Mouse (Mus musculus): Measurements from ENCODE around the gene Myo9a. TPM values are rescaled to one million over a fixed set of nuclear protein-coding genes. Genes with fewer than 3 reads are reported as not detected.
"Not testable (repeated sequence)": the region's sequence is repeated elsewhere in the genome, so short reads cannot be mapped to it uniquely, and the experiment has no call there.

Gene Myo9a
- total and polyA plus RNA-seq, 2 experiments from 2014 or later, result 16.5 to 38.3 TPM

GRCm38 (mm10) chr9:59955199-59955598 is 204.5 kb downstream of the Myo9a start:
- TF ChIP-seq CTCF (IDR thresholded peaks at IDR 0.05), result no peak
- ATAC-seq (ENCODE audit: low FRiP score), result no peak
- no peak for DNase-seq (ENCODE audit: low spot score)
- Histone ChIP-seq H3K36me3 (ENCODE audit: insufficient read depth, low read length) (no peaks in the 10 kb centered on the region), H3K27ac (ENCODE audit: low read depth, low read length) (no peak overlapping the region), H3K9me3 (ENCODE audit: low read length) (no peaks in the 10 kb centered on the region), H3K4me1 (ENCODE audit: insufficient read depth, low read length) (no peaks in the 10 kb centered on the region), H3K27me3 (ENCODE audit: insufficient read depth, low read length) (no peaks in the 10 kb centered on the region), H3K4me3 (ENCODE audit: low read depth, low read length) (no peak overlapping the region), H3K9ac (replicated peaks; ENCODE audit: low read length, poor library complexity, severe bottlenecking) (no peak overlapping the region), H3K4me2 (ENCODE audit: low read depth, low read length, poor library complexity, severe bottlenecking) (no peak overlapping the region)
- WGBS, result 50% methylated on average over 3 of the region's 3 CpGs

GRCm38 (mm10) chr9:59955692-59956091 is 205.0 kb downstream of the Myo9a start:
- H3K4me3 ChIP-seq (ENCODE audit: low read depth, low read length), result no peak overlapping the region
- H3K9me3 ChIP-seq (ENCODE audit: low read length), result no peaks in the 10 kb centered on the region
- H3K4me2 ChIP-seq (ENCODE audit: low read depth, low read length, poor library complexity, severe bottlenecking), result no peak overlapping the region
- no peak for ATAC-seq (ENCODE audit: low FRiP score)
- no peak for TF ChIP-seq CTCF (IDR thresholded peaks at IDR 0.05)
- H3K27me3 ChIP-seq (ENCODE audit: insufficient read depth, low read length), result no peaks in the 10 kb centered on the region
- no peak overlapping the region for H3K27ac ChIP-seq (ENCODE audit: low read depth, low read length)
- 72% methylated on average over 6 of the region's 6 CpGs for WGBS
- H3K4me1 ChIP-seq (ENCODE audit: insufficient read depth, low read length), result no peaks in the 10 kb centered on the region
- DNase-seq (ENCODE audit: low spot score), result no peak
- H3K36me3 ChIP-seq (ENCODE audit: insufficient read depth, low read length), result no peaks in the 10 kb centered on the region
- H3K9ac ChIP-seq (replicated peaks; ENCODE audit: low read length, poor library complexity, severe bottlenecking), result no peak overlapping the region

GRCm38 (mm10) chr9:59956496-59956895 is 205.8 kb downstream of the Myo9a start:
- no peak for ATAC-seq (ENCODE audit: low FRiP score)
- 46% methylated on average over 6 of the region's 6 CpGs for WGBS
- H3K9me3 ChIP-seq (ENCODE audit: low read length), result no peaks in the 10 kb centered on the region
- TF ChIP-seq CTCF (IDR thresholded peaks at IDR 0.05), result no peak
- no peaks in the 10 kb centered on the region for H3K4me1 ChIP-seq (ENCODE audit: insufficient read depth, low read length)
- no peak for DNase-seq (ENCODE audit: low spot score)
- H3K9ac ChIP-seq (replicated peaks; ENCODE audit: low read length, poor library complexity, severe bottlenecking), result no peak overlapping the region
- H3K27me3 ChIP-seq (ENCODE audit: insufficient read depth, low read length), result no peaks in the 10 kb centered on the region
- H3K27ac ChIP-seq (ENCODE audit: low read depth, low read length), result no peak overlapping the region
- H3K4me2 ChIP-seq (ENCODE audit: low read depth, low read length, poor library complexity, severe bottlenecking), result no peak overlapping the region
- no peak overlapping the region for H3K4me3 ChIP-seq (ENCODE audit: low read depth, low read length)
- H3K36me3 ChIP-seq (ENCODE audit: insufficient read depth, low read length), result no peaks in the 10 kb centered on the region

- DNase-seq (ENCODE audit: low spot score); H3K9ac ChIP-seq (replicated peaks; ENCODE audit: low read length, poor library complexity, severe bottlenecking); H3K9me3 ChIP-seq (ENCODE audit: low read length); H3K27ac ChIP-seq (ENCODE audit: low read depth, low read length); H3K4me3 ChIP-seq (ENCODE audit: low read depth, low read length); H3K4me1 ChIP-seq (ENCODE audit: insufficient read depth, low read length); H3K4me2 ChIP-seq (ENCODE audit: low read depth, low read length, poor library complexity, severe bottlenecking); H3K27me3 ChIP-seq (ENCODE audit: insufficient read depth, low read length); ATAC-seq (ENCODE audit: low FRiP score); H3K36me3 ChIP-seq (ENCODE audit: insufficient read depth, low read length): not testable (repeated sequence)
- WGBS, result 70% methylated on average over 1 of the region's 1 CpGs
These were observed 207.4 kb downstream of the Myo9a start for GRCm38 (mm10) chr9:59958115-59958514.

- Histone ChIP-seq H3K9me3 (ENCODE audit: low read length) (no peaks in the 10 kb centered on the region), H3K9ac (replicated peaks; ENCODE audit: low read length, poor library complexity, severe bottlenecking) (no peak overlapping the region), H3K4me3 (ENCODE audit: low read depth, low read length) (no peak overlapping the region), H3K4me1 (ENCODE audit: insufficient read depth, low read length) (no peaks in the 10 kb centered on the region), H3K27ac (ENCODE audit: low read depth, low read length) (no peak overlapping the region), H3K4me2 (ENCODE audit: low read depth, low read length, poor library complexity, severe bottlenecking) (no peak overlapping the region), H3K36me3 (ENCODE audit: insufficient read depth, low read length) (no peaks in the 10 kb centered on the region), H3K27me3 (ENCODE audit: insufficient read depth, low read length) (no peaks in the 10 kb centered on the region)
- ATAC-seq (ENCODE audit: low FRiP score), result peak; percentile 82
- 3% methylated on average over 8 of the region's 8 CpGs for WGBS
- peak; percentile 93 for DNase-seq (ENCODE audit: low spot score)
- peak; percentile 97 for TF ChIP-seq CTCF (IDR thresholded peaks at IDR 0.05)
These were observed 208.6 kb downstream of the Myo9a start for GRCm38 (mm10) chr9:59959276-59959675.

- Histone ChIP-seq H3K36me3 (ENCODE audit: insufficient read depth, low read length) (no peaks in the 10 kb centered on the region), H3K27ac (ENCODE audit: low read depth, low read length) (no peak within 1 kb of the TSS), H3K27me3 (ENCODE audit: insufficient read depth, low read length) (no peaks in the 10 kb centered on the region), H3K4me1 (ENCODE audit: insufficient read depth, low read length) (no peaks in the 10 kb centered on the region), H3K4me2 (ENCODE audit: low read depth, low read length, poor library complexity, severe bottlenecking) (no peak within 1 kb of the TSS), H3K4me3 (ENCODE audit: low read depth, low read length) (no peak within 1 kb of the TSS), H3K9ac (replicated peaks; ENCODE audit: low read length, poor library complexity, severe bottlenecking) (no peak within 1 kb of the TSS), H3K9me3 (ENCODE audit: low read length) (no peaks in the 10 kb centered on the region)
- no peak for DNase-seq (ENCODE audit: low spot score)
- no peak for TF ChIP-seq CTCF (IDR thresholded peaks at IDR 0.05)
- WGBS, result 82% methylated on average over 10 of the region's 10 CpGs
- no peak for ATAC-seq (ENCODE audit: low FRiP score)
These were observed 209.9 kb downstream of the Myo9a start, which contains the start of gene Nr2e3 for GRCm38 (mm10) chr9:59960559-59960958. Nr2e3 (minus strand) TSS chr9:59960659.

Data from midbrain, postnatal 0 days (tissue).